Mouse (Mus musculus): ENCODE data around the gene Nfic.

Nfic gene

DNA sequence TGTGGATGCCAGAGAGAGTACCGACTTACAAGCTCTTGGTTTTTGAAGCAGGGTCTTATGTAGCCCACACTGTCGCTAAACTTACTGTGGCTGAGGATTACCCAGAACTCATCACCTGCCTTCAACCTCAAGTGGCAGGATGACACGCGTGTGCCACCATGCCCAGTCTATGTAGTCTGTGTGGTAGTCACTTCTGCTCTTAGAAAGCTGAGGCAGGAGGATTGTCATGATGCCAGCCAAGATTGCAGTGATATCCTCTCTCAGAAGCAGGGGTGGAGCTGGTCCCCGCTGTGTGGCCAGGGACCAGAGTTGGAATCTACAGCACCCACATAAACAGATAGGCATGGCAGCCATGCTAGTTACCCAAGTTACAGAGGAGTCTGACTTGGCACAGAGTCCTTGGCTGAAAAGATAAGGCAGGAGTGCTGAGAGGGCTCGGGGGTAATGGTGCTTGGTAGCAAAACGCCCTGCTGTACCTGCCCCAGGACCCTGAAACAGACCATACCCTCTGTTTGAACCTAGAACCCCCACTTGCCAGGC is 30.1 kb upstream of the Nfic start:
- no peak for DNase-seq (ENCODE audit: low read depth, low spot score)

DNA sequence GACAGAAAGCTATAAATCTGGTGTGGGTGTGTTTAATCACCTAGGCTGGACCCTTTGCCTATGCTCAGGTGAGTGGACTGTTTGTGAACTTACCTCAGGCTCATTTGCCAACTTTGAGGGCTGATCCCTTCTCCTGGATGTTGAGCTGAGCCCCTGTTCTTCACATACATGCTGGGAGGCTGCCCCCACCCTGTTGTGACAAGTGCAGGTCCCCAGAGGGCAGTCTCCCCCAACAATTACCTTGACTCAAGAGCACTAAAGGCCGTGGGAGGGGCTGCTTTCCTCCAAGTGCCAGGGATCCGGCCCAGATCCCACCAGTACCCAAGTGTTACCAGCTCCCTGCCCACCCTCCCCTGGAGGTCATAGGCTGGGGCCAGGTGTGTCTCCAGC is 29.6 kb upstream of the Nfic start:
- no peak for DNase-seq (ENCODE audit: low read depth, low spot score)

DNA sequence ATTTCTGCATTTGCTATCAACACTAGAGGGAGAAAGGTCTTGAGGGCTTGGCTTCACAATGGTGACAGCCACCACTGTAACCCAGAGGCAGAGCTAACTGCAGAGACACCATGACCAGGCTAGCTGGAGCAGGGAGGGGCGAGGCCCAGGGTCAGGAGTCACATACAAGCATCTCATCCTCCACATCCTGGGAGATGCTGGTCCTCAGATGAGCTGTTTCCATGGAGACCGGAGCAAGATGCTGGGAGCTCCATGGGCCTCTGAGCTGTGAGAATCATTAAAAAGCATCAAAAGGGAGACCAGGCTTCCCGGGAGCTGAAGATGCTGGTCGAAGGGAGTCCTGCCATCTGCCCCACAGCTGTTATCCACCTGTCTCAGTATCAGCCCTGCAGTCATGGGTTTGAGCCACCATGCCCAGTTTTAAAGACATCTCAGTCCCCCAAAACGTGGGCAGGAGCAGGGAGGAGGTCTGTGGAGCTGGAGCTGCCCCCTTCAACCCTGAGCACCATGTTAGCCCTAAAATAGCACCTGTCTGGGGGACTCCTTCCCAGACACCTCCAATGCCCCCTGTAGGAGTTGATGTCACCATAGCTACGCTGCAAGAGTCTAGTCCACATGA is 29.1 kb upstream of the Nfic start:
- no peak for DNase-seq (ENCODE audit: low read depth, low spot score)

DNA sequence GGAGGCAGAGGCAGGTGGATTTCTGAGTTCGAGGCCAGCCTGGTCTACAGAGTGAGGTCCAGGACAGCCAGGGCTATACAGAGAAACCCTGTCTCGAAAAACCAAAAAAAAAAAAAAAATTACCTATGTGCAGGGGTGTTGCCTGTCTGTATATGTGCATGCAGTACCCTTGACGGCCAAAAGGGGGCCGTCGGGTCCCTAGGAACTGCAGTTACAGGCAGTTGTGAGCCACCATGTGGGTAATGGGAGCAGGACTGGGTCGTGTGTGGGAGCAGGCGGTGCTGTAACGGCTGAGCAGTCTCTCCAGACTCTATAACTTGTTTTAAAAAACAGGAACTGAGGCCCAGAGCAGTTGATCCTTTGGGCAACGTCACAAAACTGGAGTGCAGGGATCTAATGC is 28.5 kb upstream of the Nfic start:
- DNase-seq (ENCODE audit: low read depth, low spot score): no peak

DNA sequence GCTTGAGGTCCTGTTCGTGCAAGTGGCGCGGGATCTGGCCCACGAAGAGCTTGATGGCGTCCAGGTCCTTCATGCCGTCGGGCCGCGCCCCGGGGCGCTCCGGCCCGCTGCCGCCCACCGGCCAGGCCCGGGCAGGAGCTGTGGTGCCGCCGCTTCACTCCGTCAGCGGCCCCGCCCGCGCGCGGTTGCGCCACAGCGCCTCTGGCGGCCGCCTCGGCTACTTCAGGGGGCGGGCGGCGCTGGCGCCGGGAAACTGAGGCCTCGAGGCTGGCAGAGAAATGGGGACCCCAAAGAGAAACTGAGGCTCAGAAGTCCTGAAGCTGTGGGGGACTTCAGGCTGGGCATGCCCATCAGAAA is 27.1 kb upstream of the Nfic start, which contains the start of gene Celf5:
Celf5 (minus strand) TSS at position 177 of the 357 bp plus-strand sequence.
- DNase-seq (ENCODE audit: low read depth, low spot score): no peak

DNA sequence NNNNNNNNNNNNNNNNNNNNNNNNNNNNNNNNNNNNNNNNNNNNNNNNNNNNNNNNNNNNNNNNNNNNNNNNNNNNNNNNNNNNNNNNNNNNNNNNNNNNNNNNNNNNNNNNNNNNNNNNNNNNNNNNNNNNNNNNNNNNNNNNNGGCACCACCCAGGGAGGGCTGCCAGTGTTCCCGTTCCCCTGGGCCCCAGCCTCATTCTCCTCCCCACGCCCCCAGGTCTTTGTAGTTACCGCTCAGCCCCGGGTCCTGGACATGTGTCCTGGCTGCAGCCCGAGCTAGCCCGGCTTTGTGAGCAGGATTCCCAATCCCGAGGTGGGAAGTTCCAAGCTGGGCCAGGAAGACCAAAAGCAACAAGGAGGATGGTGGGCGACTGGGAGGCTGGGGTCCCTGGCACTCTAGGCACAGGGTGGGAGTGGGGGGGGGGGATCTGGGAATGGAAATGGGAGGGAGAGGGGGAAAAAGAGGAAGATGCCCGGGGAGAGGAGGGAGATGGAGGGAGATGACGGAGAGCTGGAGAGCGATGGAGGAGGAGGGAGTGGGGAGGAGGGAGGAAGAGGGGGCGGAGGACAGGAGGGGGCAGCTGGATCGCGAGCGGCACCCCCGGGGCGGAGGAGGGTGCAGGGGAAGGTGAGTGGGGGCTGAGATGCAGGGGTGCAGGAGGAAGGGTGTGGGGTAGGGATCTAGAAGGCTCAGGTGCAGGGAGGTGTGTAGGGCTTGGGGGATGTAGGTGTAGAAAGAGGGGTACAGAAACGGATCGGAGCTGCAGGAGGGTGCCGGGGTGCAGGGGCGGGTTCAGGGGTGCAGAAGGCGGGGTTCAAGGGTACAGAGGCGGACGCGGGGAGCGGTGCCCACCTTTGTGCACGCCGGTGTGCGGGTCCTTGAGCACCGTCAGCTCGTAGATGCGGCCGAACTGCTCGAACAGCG is 26.4 kb upstream of the Nfic start:
- no peak for DNase-seq (ENCODE audit: low read depth, low spot score)

DNA sequence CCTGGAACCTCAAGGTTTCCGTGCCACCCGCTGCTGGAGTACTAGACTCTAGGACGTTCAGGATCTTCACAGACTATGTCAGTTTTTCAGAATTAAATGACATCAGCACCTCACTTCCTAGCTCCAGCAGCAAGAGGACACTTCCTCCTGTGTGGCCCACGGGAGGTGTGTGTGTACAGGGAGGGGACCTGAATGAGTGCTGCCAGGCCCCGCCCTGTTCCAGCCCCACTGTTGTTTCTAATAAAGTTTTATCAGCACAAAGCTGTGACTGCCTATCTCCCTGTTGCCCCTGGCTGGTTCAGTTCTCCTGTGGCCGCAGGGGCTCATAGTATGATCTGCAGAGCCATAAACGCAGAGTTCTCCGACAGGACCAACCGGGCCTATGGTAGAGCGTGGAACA is 19.0 kb upstream of the Nfic start:
- DNase-seq (ENCODE audit: low read depth, low spot score): no peak

DNA sequence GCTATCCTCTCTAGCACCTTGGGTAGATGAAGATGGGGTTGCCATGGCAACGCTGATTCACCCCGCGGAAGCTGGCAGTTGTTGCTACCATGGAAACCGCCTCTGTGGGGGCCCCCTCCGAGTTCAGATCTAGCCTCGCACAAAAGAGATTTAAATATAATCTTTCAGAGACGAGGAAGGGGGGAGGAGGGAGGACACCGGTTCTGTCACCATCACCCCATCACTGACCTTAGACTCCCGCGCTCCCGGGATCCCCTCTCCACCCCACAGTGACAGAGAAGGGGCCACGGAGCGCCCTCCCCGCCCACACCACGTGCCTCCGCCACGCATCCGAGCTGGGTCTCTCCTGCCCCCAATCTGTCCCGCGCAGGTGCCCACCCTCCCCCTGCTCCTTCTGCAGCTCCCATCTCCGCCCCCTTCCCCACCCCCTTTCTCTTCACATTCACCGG is 17.6 kb upstream of the Nfic start:
- no peak for DNase-seq (ENCODE audit: low read depth, low spot score)

DNA sequence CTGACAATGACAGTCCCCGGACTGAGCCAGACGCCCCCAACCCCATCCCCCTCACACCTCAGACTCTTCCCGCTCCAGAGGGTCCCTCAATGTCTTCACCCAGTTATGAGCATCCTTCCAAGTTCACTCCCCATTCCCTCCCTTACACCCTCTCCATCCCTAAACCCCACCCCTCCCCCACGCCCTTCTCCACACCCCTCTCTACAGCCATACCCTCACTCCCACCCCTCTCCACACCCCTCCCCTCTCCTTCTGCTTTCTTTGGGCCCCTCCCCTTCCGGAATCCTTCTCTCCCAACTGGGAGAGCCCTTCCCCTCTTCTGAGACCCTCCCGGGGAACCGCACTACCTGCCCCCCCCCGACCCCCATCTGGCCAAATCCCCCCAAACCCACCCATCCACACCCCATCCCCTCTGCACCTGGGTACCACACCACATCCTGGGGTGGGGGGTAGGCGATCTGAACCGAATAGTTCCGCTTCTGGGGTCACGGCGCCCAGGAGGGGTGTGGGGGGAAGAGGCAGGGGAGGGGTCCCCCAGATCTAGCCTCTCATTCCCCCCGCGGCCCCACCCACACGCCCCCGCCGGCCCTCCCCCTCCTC is 17.1 kb upstream of the Nfic start:
- DNase-seq (ENCODE audit: low read depth, low spot score): no peak

DNA sequence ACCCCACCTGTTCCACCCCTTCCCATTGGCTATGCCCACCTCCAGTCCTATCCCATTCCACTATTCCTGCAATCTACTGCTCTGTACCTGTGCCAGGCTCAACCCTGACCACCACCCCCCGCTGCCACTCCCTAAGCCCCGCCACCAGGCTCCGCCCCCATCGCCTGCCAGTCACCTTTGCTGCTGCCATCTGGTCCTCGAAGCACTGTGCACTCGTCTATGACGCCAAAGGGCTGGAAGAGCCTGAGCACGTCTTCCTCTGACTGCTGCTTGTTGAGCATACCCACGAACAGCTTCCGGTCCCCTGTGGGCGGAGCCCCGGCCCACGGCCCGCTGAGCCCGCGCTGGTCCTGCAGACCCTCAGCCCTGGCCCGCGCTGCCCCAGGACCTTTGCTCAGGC is 15.0 kb upstream of the Nfic start:
- no peak for DNase-seq (ENCODE audit: low read depth, low spot score)

DNA sequence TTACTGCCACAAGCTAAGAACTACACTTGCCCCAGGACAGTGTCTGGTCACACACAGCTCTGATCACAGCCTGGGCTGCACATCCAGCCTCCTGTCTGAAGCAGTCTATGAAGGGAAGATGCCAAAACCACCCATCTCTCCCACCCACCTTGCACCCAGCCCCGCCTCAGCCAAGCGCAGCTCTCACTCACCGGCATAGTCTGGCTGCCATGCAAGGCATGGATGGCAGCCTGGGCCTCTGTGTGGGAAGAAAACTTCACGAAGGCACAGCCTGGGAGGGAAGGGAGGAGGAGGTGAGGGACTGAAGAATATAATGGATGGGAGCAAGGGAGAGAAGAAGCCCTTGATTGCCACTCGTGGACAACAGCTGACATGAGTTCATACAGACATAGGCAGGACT is 13.8 kb upstream of the Nfic start:
- no peak for DNase-seq (ENCODE audit: low read depth, low spot score)

DNA sequence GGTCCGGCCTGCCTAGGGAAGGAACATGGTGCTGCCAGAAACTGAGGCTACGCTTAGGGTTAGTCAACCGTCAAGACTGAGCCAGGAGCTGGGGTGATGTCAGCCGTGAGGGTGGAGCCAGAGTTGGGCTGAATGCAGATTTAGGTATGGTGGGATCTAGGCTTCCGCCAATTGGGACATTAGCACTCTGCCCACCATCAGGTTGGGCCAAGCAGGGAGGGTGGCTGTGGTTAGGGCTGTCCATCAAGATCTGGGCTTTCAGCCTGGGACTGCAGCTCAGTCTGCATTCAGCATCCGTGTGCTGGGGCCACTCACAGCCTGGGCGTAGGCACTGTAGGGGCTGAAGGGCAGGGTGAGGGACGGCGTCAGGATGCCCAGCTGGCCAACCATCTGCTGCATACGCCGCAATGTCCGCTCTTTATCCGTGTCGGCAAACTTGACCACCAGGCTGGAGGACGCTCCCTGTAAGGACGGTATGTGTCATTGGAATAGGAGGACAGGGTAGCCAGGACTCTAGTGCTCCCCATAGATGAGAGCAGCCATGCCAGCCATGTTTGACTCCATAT is 12.3 kb upstream of the Nfic start:
- DNase-seq (ENCODE audit: low read depth, low spot score): no peak

DNA sequence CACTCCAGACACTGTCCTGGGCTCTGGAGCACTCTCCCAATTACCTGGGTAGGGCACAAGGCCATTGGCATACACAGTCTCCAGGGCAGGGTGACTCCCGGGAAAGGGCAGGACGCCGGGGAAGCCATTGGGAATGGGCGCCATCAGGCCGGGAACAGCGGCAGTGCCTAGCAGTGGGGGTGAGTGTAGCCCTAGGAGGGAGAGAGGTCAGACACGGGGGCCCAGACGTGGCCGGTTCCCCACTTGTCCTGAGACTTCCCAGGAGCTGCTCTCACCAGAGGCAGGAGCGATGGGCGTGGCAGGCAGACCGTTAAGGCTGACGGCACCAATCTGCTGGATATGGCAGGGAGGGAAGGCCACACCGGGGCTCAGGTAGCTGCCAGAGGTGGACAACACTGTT is 11.4 kb upstream of the Nfic start:
- DNase-seq (ENCODE audit: low read depth, low spot score): no peak

DNA sequence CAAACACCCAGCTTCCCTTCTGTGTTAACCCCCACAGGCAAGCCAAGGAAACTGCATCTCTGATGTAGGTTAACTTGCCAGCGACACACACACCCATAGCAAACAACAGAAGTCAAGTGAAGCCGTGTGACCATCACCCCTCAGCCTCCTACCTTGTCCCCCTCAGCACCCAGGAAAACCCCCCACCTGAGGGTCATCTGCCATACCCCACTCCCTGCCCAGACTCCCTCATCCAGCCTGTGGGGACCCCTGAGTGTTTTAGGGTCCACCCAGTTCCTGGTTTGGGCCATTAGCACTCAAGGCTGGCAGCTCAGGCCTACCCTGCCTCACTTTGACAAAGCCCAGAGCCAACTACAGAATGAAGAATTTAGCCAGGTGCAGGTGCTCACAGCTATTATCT is 10.6 kb upstream of the Nfic start:
- no peak for DNase-seq (ENCODE audit: low read depth, low spot score)

DNA sequence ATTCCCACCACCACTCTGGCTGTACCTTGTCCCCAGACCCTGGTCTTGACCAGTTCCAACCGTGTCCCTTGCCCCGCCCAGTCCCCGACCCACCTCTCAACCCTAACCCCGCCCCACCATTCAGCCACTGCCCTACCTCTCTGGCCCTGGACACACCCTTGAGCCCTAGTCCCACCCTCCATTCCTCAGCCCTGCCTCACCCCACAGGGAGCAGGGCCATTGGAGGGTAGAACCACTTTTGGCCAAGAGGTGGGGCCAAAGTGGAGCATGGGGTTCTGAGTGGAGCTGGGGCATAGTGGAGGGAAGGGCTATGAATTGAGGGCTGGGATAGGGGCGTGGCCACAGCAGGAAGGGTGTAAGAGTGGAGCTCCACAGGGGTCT is 9.8 kb upstream of the Nfic start:
- no peak for DNase-seq (ENCODE audit: low read depth, low spot score)

DNA sequence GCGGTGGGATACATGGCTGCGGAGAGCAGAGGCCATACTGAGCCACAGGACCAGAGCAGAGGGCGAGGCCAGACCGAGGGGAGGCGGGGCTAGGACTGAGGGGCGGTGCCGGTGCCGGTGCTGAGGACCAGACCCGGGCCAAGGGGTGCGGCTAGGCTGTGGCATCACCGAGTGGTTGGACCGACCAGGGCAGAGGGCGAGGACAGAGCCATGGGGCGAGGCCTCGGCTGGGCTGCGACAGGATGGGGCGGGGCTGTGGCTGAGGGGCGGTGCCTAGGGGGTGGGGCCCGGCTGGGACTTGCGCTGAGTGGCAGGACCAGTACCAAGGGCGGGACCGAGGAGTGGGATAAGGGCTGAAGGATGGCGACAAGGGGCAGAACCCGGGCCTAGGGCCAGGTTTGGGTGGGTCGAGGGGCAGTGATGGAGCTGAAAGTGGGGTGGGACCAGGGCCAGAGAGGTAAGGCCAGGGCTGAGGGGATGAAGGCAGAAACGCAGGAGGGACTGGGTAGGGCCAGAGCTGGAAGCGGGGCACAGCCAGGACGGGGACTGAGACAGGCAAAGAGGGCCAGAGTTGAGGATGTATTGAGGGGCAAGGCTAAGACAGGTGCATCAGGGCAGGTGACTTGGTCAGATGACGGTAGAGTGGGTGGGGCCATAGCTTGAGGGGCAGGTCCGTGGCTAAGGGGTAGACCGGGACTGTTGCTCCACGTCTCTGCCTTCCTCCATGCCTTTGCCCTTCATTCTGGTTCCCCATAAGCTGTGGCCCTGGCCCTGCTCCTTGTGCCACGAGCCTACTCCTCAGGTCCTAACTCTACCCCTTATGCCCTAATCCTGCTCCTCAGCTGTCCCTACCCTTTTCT is 9.2 kb upstream of the Nfic start:
- peak; percentile 30 for DNase-seq (ENCODE audit: low read depth, low spot score)

DNA sequence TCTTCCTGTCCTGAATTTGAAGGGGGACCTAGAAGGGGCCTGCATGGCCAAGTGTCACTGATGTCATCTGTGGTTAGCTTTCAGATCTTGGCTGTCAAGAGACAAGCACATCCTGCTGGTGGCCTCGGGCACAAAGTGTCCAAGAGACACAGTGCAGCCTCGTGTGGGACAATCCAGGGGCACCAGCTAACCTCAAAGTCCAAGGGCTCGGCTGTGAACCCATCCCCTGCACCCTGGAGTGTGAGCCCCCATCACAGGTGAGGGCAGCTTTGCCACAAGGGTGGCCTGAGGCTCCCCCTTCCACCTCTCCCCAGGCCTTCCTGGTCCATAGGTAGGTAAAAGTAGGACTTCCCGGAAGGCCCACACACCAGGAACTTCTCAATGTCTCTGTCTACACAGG is 8.1 kb upstream of the Nfic start:
- no peak for DNase-seq (ENCODE audit: low read depth, low spot score)

DNA sequence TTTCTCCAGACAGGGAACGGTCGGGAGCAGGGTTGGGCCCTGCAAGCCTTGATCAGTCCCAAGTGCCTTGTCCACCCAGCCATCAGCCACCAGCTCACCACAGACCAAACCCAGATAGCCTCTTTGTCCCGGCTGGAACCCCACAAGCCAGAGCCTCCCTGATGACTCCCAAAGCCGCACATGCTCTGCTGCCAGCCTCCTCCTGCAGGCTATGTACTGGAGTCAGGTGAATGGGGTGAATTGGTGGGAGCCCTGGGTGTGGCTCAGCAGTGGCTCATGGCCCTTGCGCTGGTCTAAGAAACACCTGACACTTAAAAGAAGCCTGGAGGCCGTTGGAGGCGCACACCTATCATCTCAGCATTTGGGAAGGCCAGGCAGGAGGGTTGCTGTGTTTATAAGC is 7.5 kb upstream of the Nfic start:
- no peak for DNase-seq (ENCODE audit: low read depth, low spot score)

DNA sequence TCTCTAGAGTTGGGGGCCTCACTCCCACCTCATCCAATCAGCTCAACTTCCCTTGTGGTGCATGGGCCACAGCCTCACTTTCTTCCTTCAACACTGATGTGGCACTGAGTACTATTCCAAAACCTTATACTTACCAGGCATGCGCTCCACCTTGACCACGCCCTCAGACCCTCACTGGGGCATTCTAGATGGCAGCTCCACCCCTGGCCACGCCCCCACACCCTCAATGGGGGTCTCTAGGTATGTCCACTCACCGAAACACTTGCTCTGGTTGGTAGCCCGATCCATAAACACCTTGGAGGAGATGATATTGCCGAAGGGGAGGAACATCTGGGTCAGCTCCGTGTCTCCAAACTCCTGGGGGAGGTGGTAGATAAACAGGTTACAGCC is 7.0 kb upstream of the Nfic start:
- DNase-seq (ENCODE audit: low read depth, low spot score): no peak

DNA sequence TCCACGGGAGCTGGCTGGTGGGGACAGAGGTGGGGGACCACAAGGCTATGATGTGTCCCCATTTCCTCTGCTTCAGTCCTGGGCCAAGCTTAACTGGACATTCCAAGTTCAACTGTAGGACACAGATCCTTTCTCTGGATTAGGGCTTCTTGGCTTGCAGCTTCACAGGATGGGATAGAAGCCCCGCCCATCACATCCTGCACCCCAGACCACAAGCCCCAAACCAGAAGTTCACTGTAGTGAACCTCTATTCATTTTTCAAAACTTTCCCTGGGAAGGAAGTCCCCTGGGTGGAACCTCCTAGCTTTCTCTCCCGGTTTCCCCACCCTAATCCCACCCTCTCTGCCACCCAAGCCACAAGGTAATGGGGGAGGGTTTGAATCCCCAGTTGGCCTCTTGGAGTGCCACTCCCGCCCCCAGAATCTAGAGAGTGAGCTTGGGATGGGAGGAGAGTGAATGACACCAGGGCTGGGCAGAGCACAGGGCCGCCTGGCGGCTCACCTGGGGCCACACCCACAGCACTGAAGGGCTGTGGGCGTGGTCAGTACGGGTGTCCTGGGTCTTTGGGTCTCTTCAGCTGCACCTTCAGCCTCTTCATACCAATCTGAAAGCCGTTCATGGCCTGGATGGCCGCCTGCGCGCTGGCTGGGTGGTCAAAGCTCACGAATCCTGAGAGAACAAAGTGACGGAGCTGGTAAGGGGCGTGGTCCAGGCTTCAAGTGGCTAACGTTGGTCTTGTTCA is 6.4 kb upstream of the Nfic start:
- DNase-seq (ENCODE audit: low read depth, low spot score): no peak

DNA sequence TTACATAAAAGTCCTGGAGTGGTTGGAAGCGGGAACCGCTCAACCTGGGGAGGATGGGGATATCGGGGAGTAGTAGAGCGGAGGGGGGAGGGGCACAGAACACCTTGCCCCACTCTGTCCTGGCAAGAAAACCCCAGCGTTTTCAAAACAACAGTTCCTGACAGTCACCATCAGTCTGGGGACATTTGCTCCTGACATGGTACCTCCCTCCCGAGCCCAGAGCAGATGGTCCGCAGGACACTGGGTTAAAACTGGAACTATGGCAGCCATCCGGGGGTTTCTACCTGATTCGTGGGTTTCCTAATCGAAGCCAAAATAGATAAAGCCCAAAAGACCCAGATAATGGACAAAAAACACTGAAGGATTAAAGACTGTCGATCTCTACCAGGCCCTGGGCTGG is 5.5 kb upstream of the Nfic start:
- DNase-seq (ENCODE audit: low read depth, low spot score): no peak

Data from c-Kit-negative CD71-positive TER-119-positive erythroid progenitor cells, embryonic 14.5 days (primary cell).